Mouse (Mus musculus) WW6 (cell line): ENCODE measurements around the gene 4921507P07Rik.
A peak's percentile ranks its signal among the peaks of the same experiment; 100 is the strongest.
"Not testable (repeated sequence)": the region's sequence is repeated elsewhere in the genome, so short reads cannot be mapped to it uniquely, and the experiment has no call there.

Experiments used
- DNase-seq: peaks from one replicate; pipeline ENCODE4 v3.0.0-alpha.2; 2013; ENCODE audit warnings: low read depth, low spot score

Gene 4921507P07Rik

GRCm38 (mm10) chr6:50558877-50559276, 37.6 kb downstream of the 4921507P07Rik start:
- no peak for DNase-seq

- no peak for DNase-seq
These were observed 38.9 kb downstream of the 4921507P07Rik start for GRCm38 (mm10) chr6:50557566-50557965.

GRCm38 (mm10) chr6:50554223-50554622, 42.2 kb downstream of the 4921507P07Rik start:
- DNase-seq, result not testable (repeated sequence)

- no peak for DNase-seq
These were observed 43.4 kb downstream of the 4921507P07Rik start for GRCm38 (mm10) chr6:50552881-50553518.

DNA sequence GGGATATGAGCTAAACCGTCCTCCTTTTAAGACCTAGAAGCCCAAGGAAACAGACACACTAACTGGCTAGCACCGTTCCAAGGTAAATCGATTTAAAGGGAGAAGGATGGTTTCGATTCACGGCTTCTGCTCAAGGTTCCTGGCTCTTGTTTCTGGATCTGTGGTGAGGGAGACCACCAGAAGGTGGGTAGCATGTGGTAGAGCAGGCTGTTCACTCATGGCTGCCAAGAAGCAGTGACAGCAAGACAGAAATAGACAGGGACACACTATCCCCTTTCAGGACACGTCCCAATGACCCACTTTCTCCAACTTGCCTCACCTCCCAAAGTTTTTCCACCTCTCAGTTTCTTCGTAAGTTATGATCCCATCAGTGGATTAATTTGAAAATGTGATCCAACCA, 46.6 kb downstream of the 4921507P07Rik start:
- no peak for DNase-seq

- DNase-seq, result no peak
These were observed 47.4 kb downstream of the 4921507P07Rik start for GRCm38 (mm10) chr6:50549051-50549450.

DNA sequence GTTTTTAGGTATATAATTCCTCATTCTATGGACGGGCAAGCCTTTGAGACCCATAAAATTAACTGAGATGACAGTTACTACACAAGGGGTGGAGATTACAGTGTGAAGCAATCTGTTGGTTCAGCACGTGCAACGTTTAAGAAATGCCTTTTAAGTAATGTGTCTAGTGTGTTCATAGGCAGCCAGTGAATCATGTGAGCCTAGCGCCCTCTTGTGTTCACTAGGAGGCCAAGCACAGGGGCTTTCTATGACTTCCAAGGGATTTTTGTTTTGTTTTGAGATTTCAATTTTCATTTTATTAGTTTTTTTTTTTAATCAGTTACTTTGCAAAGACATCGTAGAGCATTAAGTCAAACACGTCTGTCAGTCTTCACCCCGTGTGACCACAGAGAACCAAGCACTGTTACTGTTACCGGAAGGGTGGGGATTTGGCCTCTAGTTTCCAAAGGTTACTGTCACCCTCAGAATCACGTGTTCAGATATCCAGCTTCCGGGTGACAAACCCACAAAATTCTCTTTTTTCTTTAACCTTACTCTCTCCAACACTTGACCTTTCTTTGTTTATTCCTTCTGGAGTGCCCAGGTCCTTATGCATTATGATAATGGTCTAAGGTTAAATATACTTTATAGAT, 50.9 kb downstream of the 4921507P07Rik start:
- no peak for DNase-seq

GRCm38 (mm10) chr6:50542535-50542934, 53.9 kb downstream of the 4921507P07Rik start:
- no peak for DNase-seq

DNA sequence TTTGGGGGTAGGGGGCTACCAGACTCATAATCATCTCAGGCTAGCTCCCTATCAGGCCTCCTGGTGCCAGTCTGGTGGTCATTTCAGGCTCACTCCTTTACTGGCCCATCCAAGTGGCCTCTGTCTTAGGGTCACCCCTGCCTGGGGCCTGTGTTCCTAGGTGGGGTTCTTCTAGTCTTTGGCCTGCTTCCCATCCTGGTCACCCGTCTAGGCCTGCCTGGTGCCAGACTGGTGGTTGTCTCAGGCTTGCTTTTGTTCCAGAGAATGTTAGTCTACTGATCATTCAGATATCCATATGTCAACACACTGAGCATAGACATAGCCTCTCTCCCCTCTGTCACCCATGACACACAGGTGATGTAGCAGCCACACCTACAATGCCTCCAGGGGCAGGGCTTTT, 56.8 kb downstream of the 4921507P07Rik start:
- no peak for DNase-seq

DNA sequence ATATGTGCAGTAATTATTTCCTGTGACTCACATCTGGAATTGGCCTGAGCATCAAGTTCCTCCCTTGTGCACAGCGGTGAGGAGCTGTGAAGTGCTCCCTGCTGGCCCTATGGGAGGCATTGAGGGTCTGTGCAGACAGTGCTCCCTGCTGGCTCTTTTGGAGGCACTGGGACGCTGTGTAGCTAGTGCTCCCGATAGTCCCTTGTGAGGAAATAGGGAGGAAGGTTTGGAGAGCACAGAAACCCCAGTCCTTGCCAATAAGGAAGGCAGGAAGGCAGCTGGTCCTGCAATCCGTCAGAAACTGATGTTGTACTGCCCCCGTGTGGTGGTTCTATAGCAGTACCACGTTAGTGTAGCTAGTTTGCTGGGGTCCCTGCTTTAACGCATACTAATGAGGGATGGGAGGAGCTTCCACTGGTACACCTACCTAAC, 60.0 kb downstream of the 4921507P07Rik start:
- peak; percentile 78 for DNase-seq

DNA sequence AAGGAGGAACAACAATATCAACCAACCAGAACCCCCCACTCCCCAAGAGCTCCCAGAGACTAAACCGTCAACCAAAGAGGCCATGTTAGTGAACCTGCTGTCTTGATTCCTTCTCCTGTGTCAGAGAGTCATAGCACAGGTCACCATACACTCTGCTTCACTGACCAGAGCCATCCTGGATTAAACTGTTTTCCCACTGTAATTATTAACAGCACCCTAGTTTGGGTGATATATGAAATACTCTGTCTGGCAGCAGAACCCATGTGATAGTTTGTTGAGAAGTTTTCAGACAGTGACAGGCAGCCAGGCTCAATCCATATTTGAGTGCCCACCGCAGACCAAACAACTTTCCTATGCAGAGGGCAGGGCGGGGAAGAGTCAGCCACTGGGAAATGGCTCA, 61.1 kb downstream of the 4921507P07Rik start:
- no peak for DNase-seq

GRCm38 (mm10) chr6:50531920-50532319, 64.5 kb downstream of the 4921507P07Rik start:
- DNase-seq, result no peak

- DNase-seq, result no peak
These were observed 65.4 kb downstream of the 4921507P07Rik start for GRCm38 (mm10) chr6:50531003-50531402.

GRCm38 (mm10) chr6:50529194-50529593, 67.2 kb downstream of the 4921507P07Rik start:
- no peak for DNase-seq

- no peak for DNase-seq
These were observed 69.0 kb downstream of the 4921507P07Rik start for GRCm38 (mm10) chr6:50527416-50527815.

GRCm38 (mm10) chr6:50526597-50527024, 69.8 kb downstream of the 4921507P07Rik start:
- peak; percentile 31 for DNase-seq

- no peak for DNase-seq
These were observed 70.6 kb downstream of the 4921507P07Rik start for GRCm38 (mm10) chr6:50525846-50526245.

DNA sequence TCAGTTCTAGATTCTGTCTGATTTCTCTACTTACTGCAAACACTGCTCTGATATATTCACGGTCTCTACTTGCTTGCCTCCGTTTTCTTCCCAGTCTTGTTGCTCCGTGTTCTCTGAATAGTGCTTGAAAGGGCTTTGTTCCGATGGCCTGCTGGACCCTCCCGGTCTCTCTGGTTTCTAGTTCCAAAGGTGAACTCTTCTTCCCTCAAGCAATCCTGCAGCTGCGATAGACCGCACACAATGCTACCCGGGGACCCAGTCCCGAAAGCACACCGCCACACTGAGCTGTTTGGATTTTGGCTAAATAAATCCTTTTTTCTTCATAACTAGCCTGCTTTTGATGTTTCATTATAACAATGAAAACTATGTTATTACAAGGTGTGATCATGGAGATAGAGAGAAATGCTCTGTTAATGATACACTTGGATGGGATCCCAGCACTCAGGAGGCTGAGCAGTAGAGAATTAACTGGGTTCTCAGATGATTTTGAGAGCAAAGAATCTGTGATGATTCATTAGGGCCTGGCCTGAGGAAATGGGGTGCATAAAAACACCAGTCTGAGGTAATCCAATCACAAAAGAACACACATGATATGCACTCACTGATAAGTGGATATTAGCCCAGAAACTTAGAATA, 72.1 kb downstream of the 4921507P07Rik start:
- no peak for DNase-seq
